Mouse (Mus musculus): ENCODE data around the gene Tmem109.
A peak's percentile ranks its signal among the peaks of the same experiment; 100 is the strongest.

The Tmem109 gene

DNA sequence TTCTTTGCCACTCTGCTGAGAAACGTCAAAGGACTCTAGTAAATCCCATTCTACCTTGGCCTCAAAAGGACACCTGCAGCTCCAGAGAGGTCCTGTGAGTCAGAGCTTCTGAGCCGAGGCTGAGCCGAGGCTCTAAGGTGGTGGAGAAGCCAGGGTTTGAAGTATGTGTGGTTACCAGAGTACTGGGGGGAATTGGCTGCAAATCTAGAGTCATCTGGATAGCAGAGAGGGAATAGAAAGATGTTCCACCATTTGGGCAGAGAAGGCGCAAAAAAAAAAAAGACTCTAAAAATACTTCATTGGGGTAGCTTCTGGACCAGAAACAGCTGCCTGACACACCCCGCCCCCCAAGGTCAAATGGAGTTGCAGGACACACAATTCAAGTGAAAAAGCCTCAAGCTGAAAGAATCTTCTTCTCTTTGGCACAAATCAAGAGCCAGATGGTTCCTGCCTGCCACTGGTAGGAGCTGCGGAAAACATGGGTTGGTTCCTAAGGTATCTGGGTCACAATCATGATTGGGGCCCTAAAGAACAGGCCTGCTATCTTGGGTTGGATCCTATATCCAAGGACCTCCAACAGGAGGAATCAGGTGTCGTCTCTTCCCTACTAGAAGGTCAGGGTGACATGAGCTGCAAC, 3.5 kb downstream of the Tmem109 start:
- peaks cover 43% of the 10 kb centered on the region for H3K4me1 ChIP-seq (replicated peaks; ENCODE audit: low read depth, low read length)
- H3K36me3 ChIP-seq (ENCODE audit: insufficient read depth, low read length), result peaks cover 10% of the 10 kb centered on the region
- TF ChIP-seq NANOG (IDR thresholded peaks at IDR 0.05; ENCODE audit: borderline replicate concordance, low read length) (no peak), POU5F1 (IDR thresholded peaks at IDR 0.05; ENCODE audit: borderline replicate concordance, low read length) (no peak), CTCF (conservative IDR thresholded peaks at IDR 0.05; ENCODE audit: low read length) (no peak)
- no peaks in the 10 kb centered on the region for H3K27me3 ChIP-seq (ENCODE audit: insufficient read depth, low read length)
- no peaks in the 10 kb centered on the region for H3K9me3 ChIP-seq (ENCODE audit: low read length)
- H3K4me3 ChIP-seq (replicated peaks; ENCODE audit: low read length), result no peak overlapping the region

DNA sequence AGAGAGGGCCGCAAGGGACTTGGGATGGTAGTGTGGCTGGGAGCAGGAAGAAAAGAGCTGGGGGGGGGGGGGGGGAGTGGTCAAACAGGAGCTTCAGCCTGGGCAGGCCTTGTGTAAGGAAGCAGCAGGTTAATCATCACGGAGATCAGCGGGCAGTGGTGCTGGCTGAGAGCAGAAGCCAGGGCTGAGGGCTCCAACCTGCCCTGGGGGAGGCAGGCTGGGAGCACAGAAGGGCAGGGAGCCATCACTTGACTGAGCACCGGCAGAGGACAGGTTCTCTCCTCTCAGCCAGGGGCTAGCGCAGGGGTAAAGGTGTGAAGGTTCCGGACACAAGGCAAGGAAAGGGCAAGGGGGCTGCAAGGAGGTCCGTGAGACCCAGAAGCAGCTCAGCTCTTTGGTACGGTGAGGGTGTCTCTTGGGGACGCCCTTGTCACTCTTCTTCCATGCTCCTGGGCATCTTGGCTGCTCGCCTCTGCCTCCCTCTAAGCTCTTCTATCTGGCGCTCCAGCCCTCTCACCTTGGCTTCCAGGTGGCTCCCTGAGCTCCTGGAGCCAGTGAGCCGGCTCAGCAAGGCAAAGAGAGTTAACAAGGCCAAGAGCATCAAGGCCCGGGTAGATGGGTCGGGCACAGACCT, 10.4 kb downstream of the Tmem109 start:
- no peak overlapping the region for H3K4me3 ChIP-seq (replicated peaks; ENCODE audit: low read length)
- H3K4me1 ChIP-seq (replicated peaks; ENCODE audit: low read depth, low read length), result peaks cover 29% of the 10 kb centered on the region
- H3K9me3 ChIP-seq (ENCODE audit: low read length), result no peaks in the 10 kb centered on the region
- no peak for TF ChIP-seq NANOG (IDR thresholded peaks at IDR 0.05; ENCODE audit: borderline replicate concordance, low read length)
- no peak for TF ChIP-seq POU5F1 (IDR thresholded peaks at IDR 0.05; ENCODE audit: borderline replicate concordance, low read length)
- TF ChIP-seq CTCF (conservative IDR thresholded peaks at IDR 0.05; ENCODE audit: low read length), result no peak
- H3K36me3 ChIP-seq (ENCODE audit: insufficient read depth, low read length), result peaks cover 39% of the 10 kb centered on the region
- H3K27me3 ChIP-seq (ENCODE audit: insufficient read depth, low read length), result peaks cover 31% of the 10 kb centered on the region

DNA sequence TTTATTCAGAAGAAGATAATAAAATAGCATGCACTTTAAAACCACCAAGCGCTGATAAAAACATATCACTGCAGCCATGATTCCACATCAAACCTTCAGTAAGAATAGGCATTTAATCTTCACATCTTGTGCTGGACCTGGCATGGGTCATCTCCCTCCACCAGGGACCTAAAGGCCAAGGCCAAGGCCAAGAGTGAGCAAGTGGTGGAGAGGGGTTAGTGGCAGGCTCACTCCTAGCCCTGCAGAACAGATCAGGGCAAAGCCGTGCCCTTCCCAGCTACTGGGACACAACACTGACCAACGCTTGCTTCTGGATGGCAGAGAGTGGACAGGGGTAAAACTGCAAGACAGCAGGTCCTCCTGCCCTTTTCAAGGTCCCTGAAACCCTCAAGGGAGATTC, 11.1 kb downstream of the Tmem109 start:
- H3K9me3 ChIP-seq (ENCODE audit: low read length), result no peaks in the 10 kb centered on the region
- H3K4me3 ChIP-seq (replicated peaks; ENCODE audit: low read length), result no peak overlapping the region
- peaks cover 43% of the 10 kb centered on the region for H3K36me3 ChIP-seq (ENCODE audit: insufficient read depth, low read length)
- peaks cover 34% of the 10 kb centered on the region for H3K27me3 ChIP-seq (ENCODE audit: insufficient read depth, low read length)
- peaks cover 29% of the 10 kb centered on the region for H3K4me1 ChIP-seq (replicated peaks; ENCODE audit: low read depth, low read length)
- no peak for TF ChIP-seq POU5F1 (IDR thresholded peaks at IDR 0.05; ENCODE audit: borderline replicate concordance, low read length)
- TF ChIP-seq NANOG (IDR thresholded peaks at IDR 0.05; ENCODE audit: borderline replicate concordance, low read length), result no peak
- TF ChIP-seq CTCF (conservative IDR thresholded peaks at IDR 0.05; ENCODE audit: low read length), result no peak

DNA sequence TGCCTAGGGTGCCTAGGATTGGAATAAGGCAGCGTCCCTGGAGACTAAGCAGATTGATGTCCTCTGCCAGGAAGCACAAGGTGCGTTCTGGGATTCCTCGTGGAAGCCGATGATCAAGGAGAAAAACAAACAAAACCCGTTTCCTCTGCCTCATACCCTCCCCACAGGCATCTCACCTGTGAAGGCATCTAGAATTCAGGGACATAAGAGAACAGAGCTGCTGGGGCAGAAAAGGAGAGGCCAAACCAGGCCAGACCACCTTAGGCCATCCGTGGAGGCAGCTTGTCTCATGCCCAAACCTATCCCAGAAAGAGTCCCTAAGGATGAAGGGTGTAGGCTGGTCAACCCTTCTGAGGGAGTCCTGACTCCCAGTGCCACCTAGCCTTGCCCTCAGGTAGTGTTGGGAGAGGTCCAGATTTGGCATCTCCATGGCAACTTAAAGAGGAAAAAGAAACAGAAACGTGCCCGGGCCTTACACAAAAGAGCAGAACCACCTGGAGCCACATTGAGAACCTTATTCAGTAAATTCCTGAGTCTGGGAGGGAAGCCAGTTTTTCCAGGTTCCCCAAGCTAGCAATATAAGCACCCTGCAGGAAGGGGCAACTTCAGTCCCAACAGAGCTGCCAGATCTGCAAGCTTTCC, 11.8 kb downstream of the Tmem109 start, which contains the start of gene Tmem132a:
Gene Tmem132a (minus strand): TSS at position 55 of the 642 bp plus-strand sequence.
- peaks cover 34% of the 10 kb centered on the region for H3K27me3 ChIP-seq (ENCODE audit: insufficient read depth, low read length)

DNA sequence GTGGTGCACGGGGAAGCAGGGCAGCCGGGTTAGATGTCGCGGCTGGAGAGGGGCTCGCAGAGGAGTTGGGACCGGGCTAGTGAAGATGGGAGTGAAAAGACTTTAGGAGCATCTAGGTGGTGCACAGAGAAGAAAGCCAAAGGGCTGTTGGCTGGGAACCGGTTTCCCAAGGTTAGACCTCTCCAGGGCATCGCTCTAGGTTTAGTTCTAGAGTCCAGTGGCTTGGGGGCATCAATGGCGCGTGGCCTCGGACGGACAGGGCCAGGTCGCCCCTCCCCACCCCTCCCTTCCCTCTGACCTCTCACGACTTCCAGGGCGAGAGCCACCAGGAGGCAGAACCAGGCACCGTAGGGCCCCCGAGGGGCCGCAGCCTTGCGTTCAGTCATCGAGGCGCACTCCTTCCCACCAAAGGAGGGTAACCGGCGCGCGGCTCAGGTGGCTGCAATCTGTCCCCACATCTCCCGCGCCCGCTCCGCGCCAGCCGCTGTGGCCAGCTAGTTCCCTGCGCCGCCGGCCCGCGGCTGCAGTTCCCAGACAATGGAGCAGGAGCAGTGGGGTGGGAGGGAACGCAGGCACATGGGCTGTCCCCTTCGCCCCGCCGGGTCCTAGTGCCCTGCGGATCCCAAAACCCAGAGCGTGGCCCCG, 12.4 kb downstream of the Tmem109 start:
- peak overlapping the region; percentile 87 for H3K4me3 ChIP-seq (replicated peaks; ENCODE audit: low read length)
- H3K9me3 ChIP-seq (ENCODE audit: low read length), result no peaks in the 10 kb centered on the region
- H3K4me1 ChIP-seq (replicated peaks; ENCODE audit: low read depth, low read length), result peaks cover 29% of the 10 kb centered on the region
- no peak for TF ChIP-seq NANOG (IDR thresholded peaks at IDR 0.05; ENCODE audit: borderline replicate concordance, low read length)
- TF ChIP-seq CTCF (conservative IDR thresholded peaks at IDR 0.05; ENCODE audit: low read length), result no peak
- no peak for TF ChIP-seq POU5F1 (IDR thresholded peaks at IDR 0.05; ENCODE audit: borderline replicate concordance, low read length)
- H3K36me3 ChIP-seq (ENCODE audit: insufficient read depth, low read length), result peaks cover 56% of the 10 kb centered on the region
- peaks cover 34% of the 10 kb centered on the region for H3K27me3 ChIP-seq (ENCODE audit: insufficient read depth, low read length)

More for the DNA sequence above, 11.8 kb downstream of the Tmem109 start, which contains the start of gene Tmem132a:
- no peaks in the 10 kb centered on the region for H3K9me3 ChIP-seq (ENCODE audit: low read length)
- TF ChIP-seq NANOG (IDR thresholded peaks at IDR 0.05; ENCODE audit: borderline replicate concordance, low read length) (no peak), POU5F1 (IDR thresholded peaks at IDR 0.05; ENCODE audit: borderline replicate concordance, low read length) (no peak), CTCF (conservative IDR thresholded peaks at IDR 0.05; ENCODE audit: low read length) (no peak)
- H3K4me1 ChIP-seq (replicated peaks; ENCODE audit: low read depth, low read length), result peaks cover 29% of the 10 kb centered on the region
- peak within 1 kb of the TSS; percentile 87 for H3K4me3 ChIP-seq (replicated peaks; ENCODE audit: low read length)
- peaks cover 49% of the 10 kb centered on the region for H3K36me3 ChIP-seq (ENCODE audit: insufficient read depth, low read length)

DNA sequence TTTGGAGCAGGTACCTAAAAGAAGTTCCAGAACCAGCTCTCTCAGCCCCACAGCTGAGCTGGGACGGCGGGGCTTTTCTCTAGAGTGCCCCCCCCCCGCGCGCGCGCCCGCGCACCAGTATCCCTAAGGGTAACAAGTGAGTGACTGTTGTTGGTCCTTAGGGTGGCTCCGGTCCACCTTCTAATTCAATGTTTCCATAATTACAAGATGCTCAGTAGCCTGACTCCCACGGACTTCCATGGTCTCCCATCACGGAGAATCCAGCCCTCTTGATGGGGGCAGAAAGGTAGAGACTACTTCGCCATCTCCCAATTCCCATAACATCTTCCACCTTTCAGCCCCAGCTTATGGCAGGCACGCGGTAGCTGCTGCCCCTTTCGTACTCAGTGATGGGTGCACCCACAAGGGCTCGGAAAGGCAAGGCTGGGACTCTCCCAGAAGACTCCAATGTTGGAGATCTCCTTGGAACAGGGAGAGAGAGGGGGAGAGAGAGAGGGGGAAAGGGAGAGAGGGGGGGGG, 13.1 kb downstream of the Tmem109 start:
- peaks cover 29% of the 10 kb centered on the region for H3K4me1 ChIP-seq (replicated peaks; ENCODE audit: low read depth, low read length)
- no peak for TF ChIP-seq CTCF (conservative IDR thresholded peaks at IDR 0.05; ENCODE audit: low read length)
- no peaks in the 10 kb centered on the region for H3K9me3 ChIP-seq (ENCODE audit: low read length)
- H3K27me3 ChIP-seq (ENCODE audit: insufficient read depth, low read length), result peaks cover 34% of the 10 kb centered on the region
- peaks cover 55% of the 10 kb centered on the region for H3K36me3 ChIP-seq (ENCODE audit: insufficient read depth, low read length)
- H3K4me3 ChIP-seq (replicated peaks; ENCODE audit: low read length), result peak overlapping the region; percentile 87

DNA sequence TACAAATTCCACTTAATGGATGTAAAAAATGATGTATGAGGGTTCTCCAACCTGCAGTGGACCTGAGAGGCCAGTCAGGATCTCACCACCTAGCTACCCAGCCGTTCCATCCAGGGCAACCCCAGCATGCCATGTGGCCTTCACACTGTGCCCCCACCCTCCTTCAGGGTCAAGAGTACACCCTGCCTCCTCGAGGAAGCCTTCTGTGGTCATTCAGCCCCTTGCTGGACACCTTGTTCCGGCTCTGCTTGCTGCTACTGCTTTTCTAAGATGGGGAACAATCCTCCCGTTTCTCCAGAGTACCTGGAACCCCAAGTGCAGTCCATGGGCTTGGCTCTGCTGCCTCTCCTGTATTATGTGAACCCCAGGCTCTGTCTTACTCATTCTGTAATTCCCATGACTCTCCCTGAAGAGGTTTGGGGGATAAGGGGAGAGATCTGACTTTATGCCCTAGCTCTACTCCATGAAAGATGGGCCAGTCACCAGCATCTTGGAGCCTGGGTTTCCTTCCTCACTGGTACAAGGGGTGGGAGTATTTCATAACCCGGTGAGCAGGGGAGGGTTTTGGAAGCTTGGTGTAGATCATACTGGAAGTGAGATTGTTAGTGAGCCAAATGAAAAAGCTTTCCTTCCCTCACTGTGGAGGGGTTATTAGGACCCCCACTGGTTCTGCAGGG, 13.7 kb downstream of the Tmem109 start:
- peaks cover 55% of the 10 kb centered on the region for H3K36me3 ChIP-seq (ENCODE audit: insufficient read depth, low read length)
- peaks cover 29% of the 10 kb centered on the region for H3K4me1 ChIP-seq (replicated peaks; ENCODE audit: low read depth, low read length)
- H3K27me3 ChIP-seq (ENCODE audit: insufficient read depth, low read length), result peaks cover 34% of the 10 kb centered on the region
- peak overlapping the region; percentile 87 for H3K4me3 ChIP-seq (replicated peaks; ENCODE audit: low read length)
- no peaks in the 10 kb centered on the region for H3K9me3 ChIP-seq (ENCODE audit: low read length)
- TF ChIP-seq POU5F1 (IDR thresholded peaks at IDR 0.05; ENCODE audit: borderline replicate concordance, low read length) (no peak), CTCF (conservative IDR thresholded peaks at IDR 0.05; ENCODE audit: low read length) (no peak), NANOG (IDR thresholded peaks at IDR 0.05; ENCODE audit: borderline replicate concordance, low read length) (no peak)

Data from E14TG2a.4 (cell line).